Mouse (Mus musculus): ENCODE measurements around the gene Bloc1s3.

GRCm38 (mm10) chr7:19512353-19512752 is 4.2 kb upstream of the Bloc1s3 start:
- TF ChIP-seq CTCF (IDR thresholded peaks at IDR 0.05; ENCODE audit: low read depth), result no peak
- TF ChIP-seq EP300 (IDR thresholded peaks at IDR 0.05; ENCODE audit: low read depth), result no peak
